Mouse (Mus musculus): Measurements from ENCODE around the gene Cebpe.

Cebpe gene

DNA sequence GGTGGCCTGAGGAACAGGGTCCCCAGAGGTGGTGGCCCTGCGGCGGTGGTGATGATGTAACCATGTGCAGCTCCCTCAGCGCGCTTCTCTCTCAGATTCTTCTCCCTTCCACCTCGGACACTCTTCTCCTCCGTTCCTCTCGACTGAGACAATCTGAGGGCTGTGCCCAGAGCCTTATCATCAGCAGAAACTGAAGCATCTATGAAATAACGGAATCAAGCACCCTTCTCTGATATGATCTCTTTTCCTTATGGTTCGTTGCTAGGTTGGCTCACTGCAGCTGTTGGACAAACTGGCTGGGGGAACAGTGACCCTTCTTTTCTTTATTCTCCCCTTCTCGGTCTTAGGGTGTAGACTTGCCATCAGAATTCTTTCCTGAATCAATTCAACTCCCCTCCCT, 8.8 kb downstream of the Cebpe start:
- TF ChIP-seq GATA4 (IDR thresholded peaks at IDR 0.05; ENCODE audit: insufficient replicate concordance, low read length), result no peak

DNA sequence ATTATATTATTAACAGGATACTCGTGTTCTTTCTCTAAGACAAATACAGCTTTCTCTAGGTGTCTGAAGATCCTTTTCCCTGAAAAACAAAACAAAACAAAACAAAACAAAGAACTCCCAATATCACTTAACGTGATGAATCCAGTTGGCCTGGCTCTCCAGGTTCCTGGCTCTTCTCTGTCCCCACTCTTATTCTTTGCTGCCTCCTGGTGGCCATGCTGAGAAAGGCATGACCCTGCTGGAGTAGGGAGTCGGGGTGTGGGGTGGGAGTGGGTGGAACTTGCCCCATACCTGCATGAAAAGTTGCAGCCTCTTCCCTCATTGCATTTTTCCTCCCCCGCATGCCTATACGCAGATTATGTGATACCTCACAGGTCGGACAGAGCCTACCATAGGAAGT, 10.7 kb downstream of the Cebpe start:
- no peak for TF ChIP-seq GATA4 (IDR thresholded peaks at IDR 0.05; ENCODE audit: insufficient replicate concordance, low read length)

- TF ChIP-seq GATA4 (IDR thresholded peaks at IDR 0.05; ENCODE audit: insufficient replicate concordance, low read length), result no peak
Observed at GRCm38 (mm10) chr14:54699586-54699985, 12.4 kb downstream of the Cebpe start.

- TF ChIP-seq GATA4 (IDR thresholded peaks at IDR 0.05; ENCODE audit: insufficient replicate concordance, low read length), result no peak
Observed at GRCm38 (mm10) chr14:54698733-54699132, 13.2 kb downstream of the Cebpe start, which contains the start of gene Gm29776. Gene Gm29776 (minus strand): TSS chr14:54698833.

DNA sequence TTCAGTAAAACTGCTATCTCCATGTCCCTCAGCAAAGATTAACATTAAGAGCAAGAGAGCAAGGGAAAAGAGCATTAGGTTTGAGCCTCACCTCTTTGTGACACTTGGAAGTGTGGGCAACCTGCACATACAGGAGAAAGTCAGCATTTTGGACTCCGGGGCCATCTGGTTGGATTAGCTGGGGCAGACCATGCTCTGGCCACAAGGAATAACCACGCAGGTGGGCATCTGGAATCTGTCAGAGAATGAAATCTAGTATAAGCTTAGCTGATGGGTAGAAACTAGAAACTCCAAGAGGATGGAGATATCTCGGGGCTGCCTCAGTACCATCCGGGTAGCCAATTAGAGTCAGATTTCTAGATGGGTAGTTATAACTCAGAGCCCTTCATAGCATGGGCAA, 15.2 kb downstream of the Cebpe start:
- no peak for TF ChIP-seq GATA4 (IDR thresholded peaks at IDR 0.05; ENCODE audit: insufficient replicate concordance, low read length)

GRCm38 (mm10) chr14:54695042-54695441, 16.9 kb downstream of the Cebpe start:
- TF ChIP-seq GATA4 (IDR thresholded peaks at IDR 0.05; ENCODE audit: insufficient replicate concordance, low read length), result no peak

DNA sequence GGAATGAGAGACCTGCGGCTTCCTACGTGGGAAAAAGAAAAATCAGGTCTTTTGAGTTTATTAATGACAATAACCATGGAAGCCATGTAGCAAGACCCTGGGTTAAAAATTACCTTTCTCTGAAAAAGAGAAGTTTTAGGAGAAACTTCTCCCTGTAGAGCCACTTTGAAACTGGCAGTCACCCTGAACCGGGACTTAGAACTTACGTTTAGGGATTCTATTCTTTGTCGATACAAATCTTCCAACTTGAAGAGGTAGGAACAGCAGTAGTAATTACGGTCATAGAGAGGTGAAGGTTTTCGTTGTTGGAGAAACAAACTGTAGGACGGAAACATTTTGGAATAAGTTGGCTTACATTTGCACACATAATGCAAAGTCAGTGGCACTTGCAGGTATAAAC, 24.7 kb downstream of the Cebpe start:
- no peak for TF ChIP-seq GATA4 (IDR thresholded peaks at IDR 0.05; ENCODE audit: insufficient replicate concordance, low read length)

DNA sequence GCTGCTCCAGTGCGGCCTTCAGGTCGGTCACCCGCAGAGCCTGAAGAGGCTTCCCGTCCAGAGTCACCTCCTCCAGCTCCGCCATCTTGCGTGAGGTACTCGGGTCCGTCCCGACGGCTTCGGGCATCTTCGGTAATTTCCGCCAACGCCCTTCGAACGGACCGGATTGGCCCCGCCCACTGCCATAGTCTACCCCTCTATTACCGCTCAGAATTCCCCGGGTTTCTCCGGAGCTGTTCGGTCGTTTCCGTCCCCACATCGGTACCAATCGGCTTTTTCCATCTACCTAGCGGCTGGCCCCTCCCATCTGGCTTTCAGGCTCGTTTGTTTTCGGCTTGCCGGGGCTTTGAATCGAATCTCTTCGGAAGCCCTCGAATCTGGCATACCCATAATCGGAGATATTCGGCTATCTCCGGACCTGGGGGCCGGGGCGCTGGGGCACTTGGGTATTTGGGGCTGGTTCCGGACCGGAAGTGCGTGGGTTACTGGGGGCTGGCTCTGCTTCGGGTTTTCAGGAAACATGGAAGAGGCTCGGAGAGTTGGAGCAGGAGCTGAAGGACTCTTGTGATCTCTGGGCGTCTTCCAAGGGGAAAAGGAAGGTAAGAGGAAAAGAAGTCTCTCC, 25.3 kb downstream of the Cebpe start, which contains the start of gene Acin1:
Acin1 (minus strand) TSS at position 410 of the 622 bp plus-strand sequence.
- TF ChIP-seq GATA4 (IDR thresholded peaks at IDR 0.05; ENCODE audit: insufficient replicate concordance, low read length), result no peak

- TF ChIP-seq GATA4 (IDR thresholded peaks at IDR 0.05; ENCODE audit: insufficient replicate concordance, low read length), result peak; percentile 77; the same call in 1 of the 2 replicates
Observed at GRCm38 (mm10) chr14:54686063-54686521, 25.9 kb downstream of the Cebpe start, which contains the start of gene 1700123O20Rik. Gene 1700123O20Rik (plus strand): TSS chr14:54686216.

DNA sequence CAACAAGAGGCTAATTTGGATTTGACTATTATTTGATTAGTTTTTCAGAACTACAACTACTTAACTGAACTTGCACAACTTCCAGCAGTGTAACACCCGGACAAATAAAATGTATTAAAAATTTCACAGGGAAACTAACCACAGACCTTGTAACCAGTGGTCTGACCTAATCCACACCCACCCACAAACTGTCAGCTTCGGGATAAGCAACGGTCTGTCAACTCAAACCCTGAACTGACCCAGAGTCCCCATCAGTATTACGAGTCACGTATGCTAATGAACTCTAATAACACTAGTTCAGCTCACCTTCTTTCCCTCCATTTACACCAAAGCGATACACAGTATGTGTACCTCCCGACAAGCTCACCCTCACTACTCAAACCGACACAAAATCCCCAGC, 26.5 kb downstream of the Cebpe start:
- TF ChIP-seq GATA4 (IDR thresholded peaks at IDR 0.05; ENCODE audit: insufficient replicate concordance, low read length), result no peak

GRCm38 (mm10) chr14:54682396-54682795, 29.6 kb downstream of the Cebpe start:
- TF ChIP-seq GATA4 (IDR thresholded peaks at IDR 0.05; ENCODE audit: insufficient replicate concordance, low read length), result no peak

- no peak for TF ChIP-seq GATA4 (IDR thresholded peaks at IDR 0.05; ENCODE audit: insufficient replicate concordance, low read length)
Observed at GRCm38 (mm10) chr14:54678657-54679304, 33.2 kb downstream of the Cebpe start.

GRCm38 (mm10) chr14:54676290-54676689, 35.7 kb downstream of the Cebpe start:
- TF ChIP-seq GATA4 (IDR thresholded peaks at IDR 0.05; ENCODE audit: insufficient replicate concordance, low read length), result no peak

DNA sequence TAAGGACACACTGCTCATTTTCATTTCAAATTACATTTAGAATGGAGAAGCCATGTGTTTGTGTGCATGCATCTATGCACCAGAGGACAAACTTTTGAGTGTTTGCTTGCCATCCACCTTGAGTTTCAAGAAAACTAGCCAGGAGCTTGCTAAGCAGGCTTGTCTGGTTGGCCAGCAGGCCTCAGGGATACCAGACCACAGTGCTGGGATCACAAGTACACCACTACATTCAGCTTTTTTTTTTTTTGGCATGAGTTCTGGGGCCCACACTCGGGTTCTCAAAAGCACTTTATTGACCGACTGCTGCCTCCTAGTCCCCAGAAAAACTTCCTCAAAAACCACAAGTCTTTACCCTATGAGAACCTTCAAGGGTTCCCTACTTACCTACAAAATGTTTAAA, 37.7 kb downstream of the Cebpe start:
- TF ChIP-seq GATA4 (IDR thresholded peaks at IDR 0.05; ENCODE audit: insufficient replicate concordance, low read length), result no peak

- TF ChIP-seq GATA4 (IDR thresholded peaks at IDR 0.05; ENCODE audit: insufficient replicate concordance, low read length), result no peak
Observed at GRCm38 (mm10) chr14:54669381-54669780, 42.6 kb downstream of the Cebpe start.

GRCm38 (mm10) chr14:54664477-54665222, 47.3 kb downstream of the Cebpe start:
- no peak for TF ChIP-seq GATA4 (IDR thresholded peaks at IDR 0.05; ENCODE audit: insufficient replicate concordance, low read length)
